Mouse (Mus musculus): ENCODE data around the gene Gm37240.

Gm37240 gene

DNA sequence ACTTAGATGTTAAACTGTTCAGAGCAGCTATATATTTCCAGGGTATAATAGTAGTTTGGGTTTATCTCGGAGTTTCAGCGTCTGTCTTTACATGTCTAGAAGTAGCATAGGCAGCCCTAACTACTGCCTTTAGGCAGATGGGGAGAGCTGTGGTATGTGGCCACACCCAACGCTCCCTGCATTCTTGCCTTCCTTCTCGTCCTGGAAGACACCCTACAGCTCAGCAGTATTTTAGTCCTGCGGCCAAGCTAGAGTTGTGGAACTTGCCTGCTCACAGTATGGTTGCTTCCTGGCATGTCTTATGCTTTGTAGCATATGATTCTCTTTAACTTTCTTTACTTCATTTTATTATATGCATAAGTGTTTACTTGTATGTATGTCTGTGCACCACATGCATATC, 915.8 kb downstream of the Gm37240 start:
- in situ Hi-C loops (cut with MboI, MseI), result no loop called here

DNA sequence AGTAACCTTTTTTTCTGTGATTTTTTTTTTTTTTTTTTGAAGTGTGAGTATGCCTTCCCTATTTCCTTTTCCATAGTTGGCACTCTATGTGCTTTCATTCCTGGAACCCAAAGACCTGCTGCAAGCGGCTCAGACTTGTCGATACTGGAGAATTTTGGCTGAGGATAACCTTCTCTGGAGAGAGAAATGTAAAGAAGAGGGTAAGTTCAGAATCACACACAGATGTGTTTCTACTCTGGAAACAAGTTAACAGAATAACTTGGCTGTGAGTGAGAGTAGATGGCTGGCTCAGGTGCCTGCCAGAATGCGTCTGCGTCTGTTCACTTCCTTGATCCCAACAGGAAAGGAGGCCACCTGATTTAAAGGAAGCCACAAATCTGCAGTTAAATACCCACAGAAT, 920.0 kb downstream of the Gm37240 start:
- in situ Hi-C loops (cut with MboI, MseI), result no loop called here

DNA sequence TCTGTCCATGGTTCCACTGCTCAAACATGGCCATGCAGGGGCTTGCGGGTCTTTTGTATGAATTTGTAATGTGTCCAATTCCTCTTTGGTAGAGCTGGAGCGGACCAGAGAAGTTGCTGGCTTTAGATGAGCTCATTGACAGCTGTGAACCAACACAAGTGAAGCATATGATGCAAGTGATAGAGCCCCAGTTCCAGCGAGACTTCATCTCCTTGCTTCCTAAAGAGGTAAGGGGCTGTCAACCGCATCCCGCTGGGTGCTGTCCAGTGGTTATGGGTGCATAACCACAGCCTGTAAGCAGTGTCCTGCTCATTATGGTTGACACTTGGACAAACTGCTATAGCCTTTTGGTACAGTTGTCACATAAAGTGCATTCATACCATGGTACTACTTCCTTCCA, 922.2 kb downstream of the Gm37240 start:
- in situ Hi-C loops (cut with MboI, MseI), result no loop called here

DNA sequence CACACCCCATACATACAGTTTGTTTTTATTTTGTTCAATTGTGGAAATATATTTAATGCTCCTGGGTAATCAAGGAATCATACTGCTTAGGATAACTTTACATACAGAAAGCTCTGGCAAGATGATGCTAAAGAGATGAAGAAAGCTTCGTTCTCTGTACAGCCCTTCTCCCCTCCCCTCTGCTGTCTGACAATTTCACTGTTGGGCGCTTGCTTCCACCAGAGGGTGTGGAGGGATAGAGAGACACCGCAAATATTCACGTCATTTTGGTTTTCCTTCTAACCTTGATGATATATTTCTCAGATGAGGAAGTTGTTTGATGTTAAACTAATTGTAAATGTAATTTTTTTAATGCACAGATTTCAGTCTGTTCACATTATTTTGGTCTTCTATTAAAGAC, 931.5 kb downstream of the Gm37240 start:
- in situ Hi-C loops (cut with MboI, MseI), result no loop called here

DNA sequence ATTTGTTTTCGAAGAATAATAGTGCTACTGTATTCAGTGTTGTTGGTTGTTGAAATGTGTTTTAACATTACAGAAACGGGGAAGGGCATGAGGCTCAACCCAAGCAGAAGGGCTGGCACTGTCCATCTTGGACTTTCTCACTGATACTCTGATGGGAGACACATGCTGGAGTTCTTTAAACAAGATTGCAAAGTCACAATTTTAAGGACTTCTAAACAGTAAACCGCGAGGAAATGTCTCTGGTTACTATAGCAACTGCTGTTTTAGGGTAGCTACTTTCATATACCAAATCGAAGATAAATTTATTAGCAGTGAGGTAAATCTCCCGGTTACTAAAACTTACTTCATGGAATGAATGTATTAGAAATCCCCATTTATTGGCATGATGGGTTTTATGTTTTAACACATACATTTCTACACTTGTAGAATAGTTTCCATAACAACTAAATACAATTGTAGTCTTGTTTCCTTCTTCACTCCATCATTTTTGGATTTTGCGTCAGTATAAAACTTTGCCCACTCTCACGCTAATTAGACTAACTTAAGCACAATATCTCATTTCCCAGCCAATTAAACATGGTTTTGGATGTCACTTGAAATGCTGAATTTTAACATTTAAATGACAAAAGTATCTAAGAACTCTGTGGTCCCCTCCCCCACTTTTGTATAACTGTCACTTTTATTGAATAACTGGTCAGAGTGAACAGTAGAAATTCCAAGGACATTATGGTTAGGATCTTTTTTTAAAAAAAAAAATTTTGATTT, 932.1 kb downstream of the Gm37240 start:
- in situ Hi-C loops (cut with MboI, MseI), result no loop called here

DNA sequence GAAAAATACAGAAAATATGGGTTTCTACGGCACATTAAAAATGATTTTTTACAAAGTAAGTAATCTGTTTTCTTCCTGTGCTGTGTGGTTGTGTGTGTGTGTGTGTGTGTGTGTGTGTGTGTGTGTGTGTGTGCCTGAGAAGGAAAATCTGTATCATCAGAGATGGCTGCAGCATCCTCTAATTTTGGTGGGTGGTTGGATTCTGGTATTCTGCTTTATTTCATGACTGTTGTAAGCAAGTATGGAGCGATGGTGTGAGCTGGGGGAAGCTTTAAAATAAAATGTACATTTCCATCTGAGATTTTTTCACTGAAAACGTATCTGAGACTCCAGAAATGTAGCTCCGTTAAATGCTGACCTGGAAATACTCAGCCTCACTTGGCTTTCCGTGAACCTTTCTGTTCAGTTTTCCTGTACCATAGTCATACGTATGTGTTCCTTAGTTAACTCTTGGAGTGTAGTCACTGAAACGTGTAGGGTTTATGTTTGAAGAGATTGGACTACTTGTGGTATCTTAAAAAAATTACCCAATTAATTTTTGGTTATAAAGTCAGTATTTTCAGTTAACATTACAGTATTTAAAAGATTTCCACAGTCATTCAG, 934.6 kb downstream of the Gm37240 start:
- in situ Hi-C loops (cut with MboI, MseI), result no loop called here

DNA sequence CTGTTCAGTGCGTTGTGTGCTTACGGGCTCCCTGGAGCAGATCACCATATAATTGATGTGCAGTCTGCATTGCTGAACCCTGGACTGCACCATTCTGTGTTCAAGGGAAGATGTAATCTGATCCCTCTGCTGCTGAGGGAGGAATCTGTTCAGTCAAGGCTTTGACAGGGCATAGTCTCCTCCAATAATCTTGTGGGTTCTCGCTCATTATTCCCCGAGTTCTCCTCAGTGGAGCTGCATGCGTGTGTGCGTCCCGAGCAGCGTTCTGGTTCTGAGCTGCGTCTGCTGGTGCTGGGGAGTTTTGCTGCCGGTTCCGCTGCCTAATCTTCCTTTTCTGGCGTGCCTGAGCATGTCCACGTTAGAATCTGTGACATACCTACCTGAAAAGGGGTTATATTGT, 935.2 kb downstream of the Gm37240 start:
- in situ Hi-C loops (cut with MboI, MseI), result no loop called here

DNA sequence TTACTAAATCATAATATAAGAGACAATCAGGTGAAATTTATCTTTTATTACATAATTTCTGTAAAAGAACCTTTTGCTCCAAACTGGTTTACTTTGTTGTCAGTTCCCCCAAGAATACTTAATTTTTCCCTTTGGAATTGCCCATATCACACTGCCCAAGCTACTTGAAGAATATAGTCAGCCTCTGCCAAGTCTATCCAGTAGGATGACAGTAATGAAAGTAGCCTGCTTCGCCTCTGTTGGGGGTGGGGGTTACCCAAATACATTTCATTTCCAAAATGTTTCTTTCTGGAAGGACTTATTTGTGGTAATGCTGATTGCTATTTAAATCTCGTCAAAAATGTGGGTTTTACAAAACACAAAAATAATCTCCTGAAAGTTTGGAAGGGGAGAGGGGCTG, 935.6 kb downstream of the Gm37240 start:
- in situ Hi-C loops (cut with MboI, MseI), result no loop called here

DNA sequence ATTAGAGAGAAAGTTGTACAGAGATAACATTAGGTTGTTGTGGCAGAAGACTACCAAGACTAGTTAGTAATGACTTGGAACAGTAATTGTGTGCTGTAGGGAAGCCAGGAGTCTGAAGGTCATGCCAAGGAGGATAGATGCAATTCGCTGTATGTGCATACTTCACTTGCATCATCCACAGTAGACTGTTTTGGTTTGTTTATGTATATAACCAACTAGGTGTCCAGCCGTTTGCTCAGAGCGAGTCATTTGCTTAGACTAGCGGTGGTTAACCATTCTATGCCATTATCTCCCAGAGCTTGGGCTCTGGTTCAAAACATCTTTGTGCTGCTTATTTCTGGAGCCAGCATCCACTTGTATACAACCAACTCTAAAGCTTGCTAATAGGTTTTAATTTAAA, 937.9 kb downstream of the Gm37240 start:
- in situ Hi-C loops (cut with MboI, MseI), result no loop called here

DNA sequence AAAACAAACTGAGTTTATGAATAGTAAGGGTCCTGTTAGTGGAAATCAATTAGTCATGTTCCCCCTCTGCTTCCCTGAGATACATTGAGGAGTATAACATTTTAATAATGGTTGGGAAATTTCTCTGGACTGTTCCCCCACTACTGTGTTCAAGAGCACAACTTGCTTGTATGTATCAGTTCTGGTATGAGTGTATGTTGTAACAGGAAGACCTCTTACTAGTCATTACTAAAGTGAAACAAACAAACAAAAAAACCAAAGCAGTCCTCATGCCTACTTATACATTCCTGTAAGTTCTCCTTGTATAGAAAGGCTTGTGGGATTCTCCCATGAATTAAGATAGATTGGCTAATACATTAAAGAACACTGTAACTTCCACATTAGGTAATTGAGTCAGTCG, 940.9 kb downstream of the Gm37240 start:
- in situ Hi-C loops (cut with MboI, MseI), result no loop called here

DNA sequence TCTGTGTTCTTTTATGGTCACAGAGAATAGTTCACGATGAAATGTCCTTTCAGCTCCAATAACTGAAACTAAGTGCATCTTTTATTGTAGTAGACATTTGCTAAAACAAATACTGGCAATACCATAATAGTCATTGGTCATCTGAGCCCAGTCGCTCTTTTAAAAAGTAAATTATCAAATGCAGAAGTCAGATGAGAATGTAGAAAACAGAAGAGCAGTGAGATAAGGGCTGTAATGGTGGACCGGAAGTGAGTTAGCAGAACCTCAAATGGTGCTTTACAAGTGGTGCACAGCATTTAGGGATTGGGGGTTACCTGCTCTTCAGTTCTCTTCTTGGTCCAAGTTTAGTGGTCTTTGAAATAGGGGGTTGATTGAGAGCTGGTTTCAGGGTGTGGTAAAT, 942.4 kb downstream of the Gm37240 start:
- in situ Hi-C loops (cut with MboI, MseI), result no loop called here

DNA sequence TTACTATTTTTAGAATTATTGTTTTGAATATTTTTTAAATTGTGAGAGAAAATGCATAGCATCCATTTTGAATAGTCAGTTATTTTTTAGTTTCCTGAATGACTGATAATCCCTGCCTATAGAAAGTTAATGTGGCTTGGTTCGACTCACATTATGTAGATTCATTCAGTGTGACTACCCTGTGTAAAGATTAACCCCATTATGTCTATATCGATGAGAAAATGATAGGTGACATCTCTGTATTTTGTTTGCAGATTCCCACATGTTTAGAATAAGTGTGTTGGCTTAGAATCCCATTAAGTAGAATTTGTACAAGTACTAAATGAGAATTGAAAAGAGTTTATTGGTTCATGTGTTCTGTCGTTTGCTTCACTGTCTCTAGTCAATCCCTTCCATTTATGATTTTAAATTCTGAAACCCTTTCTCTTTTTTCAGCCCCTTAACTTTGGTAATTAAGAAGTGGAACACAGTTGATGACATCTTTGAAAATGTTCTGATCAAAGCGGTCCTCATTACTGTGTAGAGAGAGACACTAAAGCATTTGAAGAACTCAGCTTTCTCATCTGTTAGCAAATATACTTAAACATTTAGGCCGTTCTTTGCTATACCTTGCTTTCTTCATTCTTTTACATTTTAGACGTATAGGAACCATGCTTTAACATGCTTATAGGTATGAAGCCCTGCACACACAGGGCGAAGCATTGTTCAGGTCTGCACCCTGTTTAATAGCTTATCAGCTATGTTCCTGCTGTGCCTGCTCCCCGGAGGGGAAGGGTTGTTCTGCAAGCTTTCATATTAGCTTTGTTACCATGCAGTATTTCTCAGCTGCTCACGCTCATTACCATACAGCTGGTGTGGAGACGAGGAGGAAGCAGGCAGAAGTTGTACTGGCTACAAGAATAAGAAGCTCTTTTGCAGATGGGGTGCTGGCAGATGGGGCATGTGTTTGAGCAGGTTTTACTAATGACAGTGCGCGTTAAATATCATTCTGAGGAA, 949.7 kb downstream of the Gm37240 start:
- in situ Hi-C loops (cut with MboI, MseI), result no loop called here

DNA sequence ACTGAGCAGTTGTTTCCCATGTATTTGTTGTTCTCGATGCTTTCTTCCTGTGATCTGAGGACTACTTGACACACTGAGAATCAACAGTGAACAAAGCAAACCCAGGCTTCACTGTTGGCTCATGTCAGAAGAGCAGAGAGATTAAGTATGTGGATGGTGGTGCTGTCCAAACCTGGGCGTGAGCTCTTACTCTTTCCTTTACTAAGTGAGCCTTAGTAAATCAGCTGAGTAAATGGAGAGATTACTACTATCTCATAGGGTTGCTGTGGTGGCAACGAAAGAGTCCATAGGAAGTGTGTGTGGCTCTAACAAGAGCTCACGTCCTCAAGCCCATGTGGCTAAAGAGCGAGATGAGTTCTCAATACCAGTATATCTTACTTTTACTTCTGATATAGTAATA, 950.4 kb downstream of the Gm37240 start:
- in situ Hi-C loops (cut with MboI, MseI), result no loop called here

DNA sequence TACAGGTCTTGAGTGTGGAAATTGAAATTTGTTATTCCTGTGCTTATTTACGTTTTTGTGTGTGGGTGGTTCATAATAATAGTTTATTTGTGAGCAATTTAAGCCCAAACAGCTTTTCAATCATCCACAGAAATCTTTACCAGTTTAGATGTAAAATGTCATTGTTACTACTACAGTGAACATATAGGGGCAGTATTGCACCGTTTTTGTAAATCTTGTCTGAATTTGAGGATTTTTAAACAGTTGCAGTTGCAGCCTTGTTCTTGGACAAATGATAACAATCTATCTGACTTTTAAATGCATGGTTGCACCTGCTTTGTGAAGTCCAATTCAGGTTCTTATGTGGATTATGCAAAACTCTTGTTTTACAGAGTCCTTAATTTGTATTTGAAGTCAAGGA, 951.1 kb downstream of the Gm37240 start:
- in situ Hi-C loops (cut with MboI, MseI), result no loop called here

DNA sequence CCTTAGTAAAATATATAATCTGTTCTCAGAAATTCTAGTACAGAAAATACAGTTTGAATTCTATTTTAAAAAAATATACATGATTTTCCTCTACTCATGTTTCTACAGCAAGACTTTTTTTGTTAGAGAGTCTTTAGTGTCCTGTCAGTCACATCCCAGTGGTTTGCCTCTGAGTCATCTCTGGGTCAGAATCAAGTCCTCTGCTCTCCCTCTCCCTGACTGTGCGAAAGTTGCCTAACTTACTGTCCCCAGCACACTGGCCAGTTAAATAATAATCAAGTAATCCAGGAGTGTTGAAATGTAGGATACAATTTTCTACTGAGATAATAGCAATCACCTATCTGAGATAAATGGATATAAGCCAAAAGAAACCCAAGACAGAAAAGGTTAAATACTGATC, 951.6 kb downstream of the Gm37240 start:
- in situ Hi-C loops (cut with MboI, MseI), result no loop called here

DNA sequence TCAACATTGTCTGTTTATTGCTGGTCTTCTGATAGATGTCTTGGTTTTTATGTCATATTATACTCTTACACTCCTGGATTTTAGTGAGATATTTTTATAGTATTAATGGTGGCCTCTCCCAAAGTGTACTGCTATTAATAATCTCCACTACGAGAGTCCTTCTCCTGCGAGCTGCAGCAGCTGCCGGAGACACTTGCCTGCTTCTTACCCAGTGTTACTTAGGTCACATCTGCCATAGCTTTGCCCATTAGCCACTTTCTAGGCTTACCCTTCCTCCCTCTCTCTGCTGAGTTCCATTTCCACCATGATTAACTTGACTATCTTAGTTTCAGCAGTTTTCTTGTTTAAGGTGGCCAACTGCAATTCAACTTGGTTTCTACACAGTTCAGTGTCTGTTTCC, 956.6 kb downstream of the Gm37240 start:
- in situ Hi-C loops (cut with MboI, MseI), result no loop called here

DNA sequence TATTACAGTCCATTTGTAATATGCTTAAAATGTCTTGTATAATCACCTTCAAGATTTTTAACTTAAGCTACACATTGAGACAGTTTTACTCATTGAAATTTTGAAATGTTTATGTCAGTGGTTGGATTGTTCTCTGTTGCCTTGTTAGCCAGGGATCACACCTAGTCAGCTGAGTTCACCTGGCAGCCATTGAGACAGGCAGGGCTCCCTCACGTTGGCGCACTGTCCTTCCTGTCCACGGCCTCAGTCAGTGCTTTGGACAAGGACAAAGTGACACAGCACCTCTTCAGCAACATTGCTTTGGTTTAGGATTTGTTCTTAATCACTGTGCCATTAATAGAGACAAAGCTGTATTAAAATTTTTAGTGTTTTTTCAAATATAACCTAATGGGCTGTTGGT, 958.1 kb downstream of the Gm37240 start:
- in situ Hi-C loops (cut with MboI, MseI), result no loop called here

DNA sequence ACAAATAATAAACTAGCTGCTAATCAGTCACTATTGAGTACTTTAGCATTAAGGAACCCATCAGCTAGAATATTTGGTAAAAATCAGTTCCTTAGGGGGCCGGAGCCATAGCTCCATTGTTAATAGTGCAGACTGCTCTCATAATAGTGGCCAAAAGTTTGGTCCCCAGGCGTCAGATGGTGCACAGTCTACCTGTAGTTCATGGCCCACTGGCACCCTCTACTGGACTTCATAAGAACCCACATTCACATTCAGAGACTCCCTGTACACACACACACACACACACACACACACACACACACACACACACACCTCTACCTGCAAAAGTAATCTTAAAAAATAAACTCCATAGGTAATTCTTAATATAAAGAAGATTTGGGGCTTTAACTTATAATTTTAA, 959.4 kb downstream of the Gm37240 start:
- in situ Hi-C loops (cut with MboI, MseI), result no loop called here

DNA sequence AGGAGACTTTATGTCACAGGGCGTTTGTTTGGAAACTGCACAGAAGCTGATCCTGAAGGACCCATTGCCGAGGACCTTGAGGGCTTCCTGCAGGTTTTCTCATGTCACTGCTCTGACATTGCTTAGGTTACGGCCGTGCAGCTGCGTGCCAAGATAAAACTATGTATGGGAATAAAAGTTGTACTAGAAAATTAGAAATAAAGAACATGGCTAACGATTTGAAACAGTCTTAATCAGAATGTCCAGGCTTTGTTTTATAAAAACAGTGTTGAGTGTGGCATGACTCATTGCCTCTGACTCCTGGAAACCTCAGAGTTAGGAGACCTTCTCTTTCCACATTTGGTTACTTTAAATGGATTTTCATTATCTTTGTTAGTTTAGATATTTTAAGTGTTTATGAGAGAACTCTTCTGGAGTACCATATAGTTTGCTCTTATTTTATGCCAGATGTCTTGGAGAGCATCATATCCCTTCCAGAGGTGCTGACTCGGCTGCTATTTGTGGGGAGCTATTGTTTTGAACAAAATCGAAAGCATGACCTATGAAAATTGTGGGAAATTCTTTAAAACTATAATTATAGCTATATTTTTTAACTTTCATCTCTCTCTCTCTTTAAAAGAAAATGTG, 960.0 kb downstream of the Gm37240 start:
- in situ Hi-C loops (cut with MboI, MseI), result no loop called here

DNA sequence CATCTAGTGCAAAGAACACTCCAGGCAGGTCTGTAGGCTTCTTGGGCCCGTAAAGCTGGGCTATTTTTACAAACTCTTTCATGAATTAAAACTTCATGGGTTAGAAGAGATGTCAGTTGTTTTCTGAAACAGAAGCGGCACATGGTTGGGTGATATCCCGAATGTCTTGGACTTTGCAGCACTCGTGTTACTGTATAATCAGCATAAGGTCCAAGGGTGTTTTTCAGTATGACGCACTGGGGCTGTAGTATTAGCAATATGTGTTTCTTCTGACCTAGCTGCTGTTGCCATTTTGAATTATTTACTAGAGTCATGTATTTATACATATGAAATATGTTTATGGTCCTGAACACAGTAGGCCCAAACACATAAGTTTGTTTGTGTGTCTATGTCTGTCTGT, 961.2 kb downstream of the Gm37240 start:
- in situ Hi-C loops (cut with MboI, MseI), result no loop called here

DNA sequence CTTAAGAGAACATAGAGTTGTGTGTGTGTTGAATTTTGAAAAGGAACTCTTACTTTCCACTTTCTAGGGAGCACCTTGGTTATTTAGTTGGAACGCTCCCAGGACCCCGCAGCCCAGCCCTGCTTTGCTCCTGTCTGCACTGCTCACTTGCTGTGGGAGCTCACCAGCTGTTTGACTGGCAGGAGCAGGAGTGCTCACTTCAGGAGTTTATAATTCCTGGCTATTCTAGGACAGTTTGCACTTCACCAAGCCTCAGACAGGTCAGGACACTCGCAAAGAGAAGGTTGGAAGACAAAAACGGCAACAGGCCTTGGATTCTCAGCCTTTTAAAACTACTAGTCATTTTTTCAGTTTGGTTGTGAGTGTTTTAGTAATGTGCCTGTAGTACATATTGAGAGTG, 962.1 kb downstream of the Gm37240 start:
- in situ Hi-C loops (cut with MboI, MseI), result no loop called here

DNA sequence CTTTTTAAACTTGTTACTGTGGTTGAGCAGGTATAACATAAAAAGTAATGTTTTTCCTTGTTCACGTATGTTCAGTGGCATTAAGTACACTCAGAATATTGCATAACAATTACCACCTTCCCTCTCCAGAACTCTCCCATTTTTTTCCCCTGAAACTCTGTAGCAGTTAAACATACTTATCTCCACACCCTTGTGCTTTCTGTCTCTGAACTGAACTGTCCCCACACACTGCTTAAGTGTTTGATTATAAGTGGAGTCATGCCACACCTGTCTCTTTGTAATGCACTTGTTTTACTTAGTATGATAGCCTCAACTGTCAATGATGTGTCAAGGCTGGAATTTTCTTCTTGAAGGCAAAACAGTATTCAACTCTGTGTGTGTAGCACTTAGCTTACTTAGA, 963.6 kb downstream of the Gm37240 start:
- in situ Hi-C loops (cut with MboI, MseI), result no loop called here
